Mouse (Mus musculus) megakaryocyte, embryonic 14.5 days (primary cell): ENCODE data around the gene Rbp1.

Experiments
- FLI1 ChIP-seq: IDR thresholded peaks from 2 replicates; pipeline ENCODE4 v1.6.1; 2012; ENCODE audit warnings: low read length, inconsistent platforms, mixed read lengths
- GATA1 ChIP-seq: IDR thresholded peaks from 3 replicates; pipeline ENCODE4 v1.6.1; 2012; ENCODE audit warnings: mixed read lengths, low read length, inconsistent platforms, borderline replicate concordance

DNA sequence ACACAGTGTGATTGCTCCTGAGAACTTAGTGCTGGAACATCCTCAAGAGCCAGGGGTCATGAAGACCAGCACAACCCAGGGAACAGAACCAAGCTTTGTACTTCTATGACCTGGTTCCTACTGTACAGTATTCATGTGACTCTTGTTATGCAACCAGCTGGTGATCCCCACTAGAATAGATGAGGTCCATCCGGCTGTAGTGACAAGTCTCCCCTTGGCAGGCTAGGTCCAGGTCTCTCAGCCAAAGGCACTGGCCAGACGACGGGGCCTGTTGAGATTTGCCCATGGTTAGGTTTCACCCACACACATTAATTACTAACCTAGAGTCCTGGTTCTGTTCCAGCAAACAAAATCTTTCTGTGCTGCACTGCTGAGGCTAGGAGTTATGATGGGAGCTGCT lies 4.4 kb upstream of the Rbp1 start:
- TF ChIP-seq GATA1 = no peak
- TF ChIP-seq FLI1 = no peak
